Mouse (Mus musculus) kidney, postnatal 0 days (tissue): ENCODE measurements around the gene Rpl5. TPM values are rescaled to one million over a fixed set of nuclear protein-coding genes. Genes with fewer than 3 reads are reported as not detected.
"Not testable (repeated sequence)": the region's sequence is repeated elsewhere in the genome, so short reads cannot be mapped to it uniquely, and the experiment has no call there.

Experiments used
- ATAC-seq: fragments of 200-750 bp; cut with Nextera tagmentation; replicated peaks from 2 replicates; pipeline ENCODE4 v1.8.0; 2017; ENCODE audit warnings: low read depth, moderate number of reproducible peaks, moderate TSS enrichment, moderate library complexity; ENCODE audit not compliant: low FRiP score
- DNase-seq: peaks from one replicate; pipeline ENCODE4 v3.0.0-alpha.2; 2016; ENCODE audit warnings: low spot score
- H3K27ac ChIP-seq: fragments of 300-500 bp; sonication (generic); 2 replicates; pipeline ENCODE4 v1.5.1; 2014; ENCODE audit warnings: mild to moderate bottlenecking
- H3K27me3 ChIP-seq: fragments of 300-500 bp; sonication (generic); 2 replicates; pipeline ENCODE4 v1.6.1; 2014; ENCODE audit warnings: low read length, mixed read lengths; ENCODE audit not compliant: insufficient read depth
- H3K36me3 ChIP-seq: fragments of 300-500 bp; sonication (generic); 2 replicates; pipeline ENCODE4 v1.6.1; 2014; ENCODE audit warnings: low read length, mixed read lengths; ENCODE audit not compliant: insufficient read depth
- H3K4me1 ChIP-seq: fragments of 300-500 bp; sonication (generic); replicated peaks from 2 replicates; pipeline ENCODE4 v1.6.1; 2014; ENCODE audit warnings: antibody characterized with exemption, low read length, mixed read lengths; ENCODE audit not compliant: insufficient read depth
- H3K4me2 ChIP-seq: fragments of 300-500 bp; sonication (generic); 2 replicates; pipeline ENCODE4 v1.6.1; 2014; ENCODE audit warnings: mild to moderate bottlenecking, low read length, moderate library complexity, mixed read lengths
- H3K4me3 ChIP-seq: fragments of 300-500 bp; sonication (generic); replicated peaks from 2 replicates; pipeline ENCODE4 v1.5.1; 2014; ENCODE audit warnings: low read depth, low read length
- H3K9ac ChIP-seq: fragments of 300-500 bp; sonication (generic); 2 replicates; pipeline ENCODE4 v1.6.1; 2014; ENCODE audit warnings: low read depth, low read length
- H3K9me3 ChIP-seq: fragments of 300-500 bp; sonication (generic); replicated peaks from 2 replicates; pipeline ENCODE4 v1.6.1; 2016; ENCODE audit warnings: low read length, inconsistent platforms, mixed read lengths
- CTCF ChIP-seq: IDR thresholded peaks from 2 replicates; pipeline ENCODE4 v1.5.1; 2016; ENCODE audit warnings: antibody characterized with exemption, low read depth, mild to moderate bottlenecking, moderate library complexity
- WGBS: fragments of 180-500 bp; shearing (Covaris S2); extraction: QIAGEN DNeasy Blood & Tissue Kit; methylation state at CpG from one replicate; pipeline ENCODE4 v1.1.7; 2014; 5-methylcytosine and 5-hydroxymethylcytosine counted together
- polyA plus RNA-seq: library from polyadenylated mRNA; unstranded; fragments of >200 nt; fragmentation: Nextera tagmentation; extraction: Ambion mirVana; gene quantifications from 2 replicates; pipeline ENCODE4 v1.2.1, GENCODE M21; 2015

Gene Rpl5
- polyA plus RNA-seq, 1 experiment from 2014 or later, result 66.8 TPM

GRCm38 (mm10) chr5:107926550-107927249 lies 26.4 kb downstream of the Rpl5 start:
- no peak overlapping the region for H3K27ac ChIP-seq
- TF ChIP-seq CTCF, result no peak
- no peak overlapping the region for H3K4me2 ChIP-seq
- 72% methylated on average over 11 of the region's 11 CpGs for WGBS
- H3K9ac ChIP-seq, result no peak overlapping the region
- no peaks in the 10 kb centered on the region for H3K9me3 ChIP-seq
- ATAC-seq (no peak), DNase-seq (no peak)
- no peaks in the 10 kb centered on the region for H3K36me3 ChIP-seq
- H3K27me3 ChIP-seq, result no peaks in the 10 kb centered on the region
- no peak overlapping the region for H3K4me3 ChIP-seq
- no peaks in the 10 kb centered on the region for H3K4me1 ChIP-seq

GRCm38 (mm10) chr5:107932556-107932955 lies 32.3 kb downstream of the Rpl5 start:
- no peaks in the 10 kb centered on the region for H3K27me3 ChIP-seq
- ATAC-seq (no peak), DNase-seq (no peak)
- no peak overlapping the region for H3K27ac ChIP-seq
- H3K9ac ChIP-seq, result no peak overlapping the region
- WGBS, result 58% methylated on average over 2 of the region's 2 CpGs
- no peaks in the 10 kb centered on the region for H3K4me1 ChIP-seq
- H3K36me3 ChIP-seq, result no peaks in the 10 kb centered on the region
- no peak for TF ChIP-seq CTCF
- no peak overlapping the region for H3K4me2 ChIP-seq
- H3K9me3 ChIP-seq, result no peaks in the 10 kb centered on the region
- no peak overlapping the region for H3K4me3 ChIP-seq

- Histone ChIP-seq H3K9ac (no peak overlapping the region), H3K27me3 (no peaks in the 10 kb centered on the region), H3K9me3 (no peaks in the 10 kb centered on the region), H3K27ac (no peak overlapping the region), H3K36me3 (no peaks in the 10 kb centered on the region), H3K4me2 (no peak overlapping the region), H3K4me3 (no peak overlapping the region), H3K4me1 (no peaks in the 10 kb centered on the region)
- WGBS, result 83% methylated on average over 4 of the region's 4 CpGs
- no peak for TF ChIP-seq CTCF
- DNase-seq (no peak), ATAC-seq (no peak)
These were observed 33.1 kb downstream of the Rpl5 start for GRCm38 (mm10) chr5:107933202-107933974.

- WGBS, result 93% methylated on average over 10 of the region's 10 CpGs
- H3K9ac ChIP-seq, result no peak overlapping the region
- H3K4me3 ChIP-seq, result no peak overlapping the region
- no peak for DNase-seq
- no peaks in the 10 kb centered on the region for H3K4me1 ChIP-seq
- H3K4me2 ChIP-seq, result no peak overlapping the region
- ATAC-seq, result no peak
- H3K36me3 ChIP-seq, result no peaks in the 10 kb centered on the region
- no peaks in the 10 kb centered on the region for H3K9me3 ChIP-seq
- TF ChIP-seq CTCF, result no peak
- H3K27ac ChIP-seq, result no peak overlapping the region
- no peaks in the 10 kb centered on the region for H3K27me3 ChIP-seq
These were observed 34.7 kb downstream of the Rpl5 start for GRCm38 (mm10) chr5:107934770-107935543.

- ATAC-seq (no peak), DNase-seq (no peak)
- H3K27ac ChIP-seq, result no peak overlapping the region
- no peak for TF ChIP-seq CTCF
- no peaks in the 10 kb centered on the region for H3K4me1 ChIP-seq
- H3K9ac ChIP-seq, result no peak overlapping the region
- 87% methylated on average over 10 of the region's 10 CpGs for WGBS
- H3K27me3 ChIP-seq, result no peaks in the 10 kb centered on the region
- H3K4me2 ChIP-seq, result no peak overlapping the region
- H3K4me3 ChIP-seq, result no peak overlapping the region
- H3K9me3 ChIP-seq, result no peaks in the 10 kb centered on the region
- H3K36me3 ChIP-seq, result no peaks in the 10 kb centered on the region
These were observed 36.5 kb downstream of the Rpl5 start for GRCm38 (mm10) chr5:107936625-107937389.

- not testable (repeated sequence) for H3K27ac ChIP-seq, H3K4me2 ChIP-seq, H3K36me3 ChIP-seq, H3K9ac ChIP-seq, H3K27me3 ChIP-seq, H3K4me3 ChIP-seq, H3K4me1 ChIP-seq, H3K9me3 ChIP-seq, DNase-seq, ATAC-seq
- WGBS, result 67% methylated on average over 1 of the region's 1 CpGs
These were observed 38.2 kb downstream of the Rpl5 start for GRCm38 (mm10) chr5:107938483-107938882.
